Mouse (Mus musculus) fibroblast of lung, adult 2 months (primary cell): Measurements from ENCODE around the gene Ccnd3.
"Not testable (repeated sequence)": the region's sequence is repeated elsewhere in the genome, so short reads cannot be mapped to it uniquely, and the experiment has no call there.

Source experiments
- DNase-seq: peaks from one replicate; pipeline ENCODE4 v3.0.0-alpha.2; 2011; ENCODE audit warnings: low read depth

Ccnd3 gene

DNA sequence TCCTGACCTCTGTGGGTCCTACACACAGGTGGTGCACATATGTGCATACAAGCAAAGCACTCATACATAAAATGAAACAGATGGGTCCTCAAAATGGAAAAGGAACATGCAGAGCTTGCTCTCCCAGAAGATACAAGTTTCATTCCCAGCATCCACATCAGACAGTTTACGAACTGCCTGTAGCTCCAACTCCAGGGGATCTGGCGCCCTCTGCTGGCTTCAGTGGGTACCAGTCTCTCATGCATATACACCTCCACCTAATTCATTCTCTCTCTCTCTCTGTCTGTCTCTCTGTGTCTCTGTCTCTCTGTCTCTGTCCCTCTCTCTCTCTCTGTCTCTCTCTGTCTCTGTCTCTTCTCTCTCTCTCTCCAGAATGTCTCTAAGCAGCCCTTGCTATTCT lies 22.4 kb upstream of the Ccnd3 start:
- no peak for DNase-seq

GRCm38 (mm10) chr17:47484241-47484921 lies 20.5 kb upstream of the Ccnd3 start:
- DNase-seq, result no peak

GRCm38 (mm10) chr17:47484993-47485392 lies 19.9 kb upstream of the Ccnd3 start:
- DNase-seq, result no peak

DNA sequence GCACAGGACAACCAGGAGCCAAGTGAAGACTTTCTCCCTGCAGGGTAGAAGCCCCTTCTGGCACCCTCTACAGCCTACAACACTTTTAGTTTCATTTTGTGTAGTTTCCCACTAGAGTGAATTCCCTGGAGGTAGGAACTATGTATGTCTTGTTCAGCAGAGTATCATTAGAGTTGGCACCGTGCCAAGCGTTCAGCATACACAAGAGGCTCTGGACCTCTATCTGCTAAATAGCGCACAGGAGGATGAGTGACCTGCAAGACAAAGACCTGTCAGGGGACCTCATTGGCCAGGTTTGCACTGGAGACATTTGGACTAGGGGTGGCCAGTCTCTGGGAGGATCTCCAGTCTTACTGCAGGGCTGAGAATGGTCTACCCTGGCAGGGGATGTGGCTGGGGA lies 19.1 kb upstream of the Ccnd3 start:
- DNase-seq, result no peak

GRCm38 (mm10) chr17:47490791-47491190 lies 14.1 kb upstream of the Ccnd3 start:
- DNase-seq, result no peak

DNA sequence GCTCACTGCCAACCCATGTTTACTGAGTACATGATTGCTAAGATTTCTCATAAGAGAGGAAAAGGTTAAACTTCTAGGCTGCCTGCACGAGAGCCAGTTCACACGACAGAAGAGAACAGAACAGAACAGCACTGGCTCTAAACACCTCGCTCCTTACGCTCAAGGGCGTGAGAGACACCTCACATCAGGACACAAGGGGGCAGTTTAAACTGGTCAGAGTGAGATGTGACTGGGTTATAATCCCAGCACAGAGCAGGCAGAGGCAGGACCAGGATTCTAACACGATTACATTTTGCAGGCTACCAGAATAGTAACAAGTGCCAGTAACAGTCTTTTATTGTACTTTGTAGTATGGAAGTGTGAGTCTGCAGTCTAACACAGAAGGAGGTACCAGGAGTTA lies 12.1 kb upstream of the Ccnd3 start:
- no peak for DNase-seq

GRCm38 (mm10) chr17:47493653-47494052 lies 11.2 kb upstream of the Ccnd3 start:
- DNase-seq, result no peak

GRCm38 (mm10) chr17:47494132-47494531 lies 10.7 kb upstream of the Ccnd3 start:
- no peak for DNase-seq

GRCm38 (mm10) chr17:47501531-47501930 lies 3.3 kb upstream of the Ccnd3 start:
- DNase-seq, result no peak

DNA sequence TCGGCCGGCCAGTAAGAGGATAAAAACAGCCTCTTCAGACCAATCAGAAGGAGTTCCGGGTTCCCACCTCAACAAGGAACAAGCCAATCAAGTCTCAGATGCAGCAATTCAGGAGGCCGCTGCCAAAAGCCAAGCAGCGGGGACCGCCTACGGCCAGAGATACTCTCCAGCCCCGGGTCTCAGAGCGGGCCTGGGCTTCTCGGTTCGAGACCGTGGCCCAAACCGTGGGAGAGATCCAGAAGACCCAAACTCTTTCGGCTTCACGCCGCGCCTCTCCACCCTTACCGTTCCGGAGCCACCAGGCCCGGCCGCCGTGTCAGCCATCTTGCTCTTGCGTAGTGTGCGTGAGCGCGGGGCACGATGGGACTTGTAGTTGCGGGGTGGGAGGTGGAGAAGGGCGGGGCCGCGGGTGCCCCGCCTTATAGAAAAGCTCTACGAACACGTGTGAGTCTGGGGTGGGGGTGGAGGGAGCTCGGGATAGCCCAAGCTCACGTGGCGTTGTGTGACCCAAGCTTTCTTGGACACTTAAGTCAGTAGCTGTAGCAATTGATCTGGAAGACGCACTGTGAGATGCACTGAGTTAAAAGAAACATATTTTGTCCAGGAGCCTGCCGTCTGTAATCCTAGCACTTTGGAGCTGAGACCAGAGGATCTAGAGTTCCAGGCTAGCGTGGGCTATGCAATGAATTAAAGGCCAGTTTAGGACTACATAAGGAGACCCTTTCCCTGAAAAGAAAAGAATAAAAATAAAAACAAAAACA lies 2.7 kb upstream of the Ccnd3 start, which contains the start of gene Taf8:
Gene Taf8 (minus strand): TSS at position 347 of the 761 bp plus-strand sequence.
- DNase-seq, result peak; percentile 90

DNA sequence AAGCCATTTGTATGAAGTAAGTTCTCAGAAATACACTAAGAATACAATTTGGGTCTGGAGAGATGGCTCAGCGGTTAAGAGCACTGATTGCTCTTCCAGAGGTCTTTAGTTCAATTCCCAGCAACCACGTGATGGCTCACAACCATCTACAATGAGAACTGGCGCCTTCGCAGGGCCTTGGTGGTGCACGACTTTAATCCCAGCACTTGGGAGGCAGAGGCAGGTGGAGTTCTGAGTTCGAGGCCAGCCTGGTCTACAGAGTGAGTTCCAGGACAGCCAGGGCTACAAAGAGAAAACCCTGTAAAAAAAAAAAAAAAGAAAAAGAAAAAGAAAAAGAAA lies 2.2 kb upstream of the Ccnd3 start:
- not testable (repeated sequence) for DNase-seq

DNA sequence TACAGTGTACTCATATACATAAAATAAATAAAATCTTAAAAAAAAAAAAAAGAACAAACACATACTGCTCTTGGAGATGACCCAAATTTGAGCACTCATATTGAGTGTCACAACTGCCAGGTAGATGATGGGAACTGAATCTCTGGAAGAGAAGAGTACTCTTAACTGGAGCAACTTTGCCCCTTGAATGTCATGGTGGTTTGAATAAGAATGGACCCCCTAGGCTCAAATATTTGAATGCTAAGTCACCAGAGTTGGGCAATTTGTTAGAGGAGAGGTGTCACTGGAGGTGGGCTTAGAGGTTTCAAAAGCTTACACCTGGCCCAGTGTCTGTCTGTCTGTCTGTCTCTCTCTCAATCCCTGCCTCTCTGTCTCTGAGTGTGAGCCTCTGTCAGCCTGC lies 1.2 kb upstream of the Ccnd3 start:
- DNase-seq, result no peak

- DNase-seq, result no peak
Observed at GRCm38 (mm10) chr17:47504228-47504627, 623 bp upstream of the Ccnd3 start.

DNA sequence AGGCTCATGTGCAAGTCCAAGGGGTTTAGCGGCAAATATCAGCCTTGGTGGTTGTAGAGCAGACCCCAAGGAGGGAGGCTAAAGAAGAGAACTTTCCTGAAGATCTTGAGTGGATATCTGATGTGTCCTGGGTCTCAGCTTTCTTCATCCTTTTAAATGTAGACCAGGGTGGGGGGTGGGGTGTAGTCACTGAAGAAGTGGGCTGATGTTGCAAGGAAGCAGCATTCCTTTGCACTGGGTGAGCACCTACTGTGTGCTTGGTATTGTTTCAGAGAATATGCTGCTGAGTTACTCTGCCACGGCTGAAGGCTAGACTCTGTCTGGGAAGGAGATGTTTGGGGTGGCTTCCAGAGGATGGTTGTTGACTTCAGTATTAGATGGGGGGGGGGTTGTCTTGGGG lies 715 bp downstream of the Ccnd3 start:
- DNase-seq, result no peak

- DNase-seq, result no peak
Observed at GRCm38 (mm10) chr17:47506042-47506441, 1.2 kb downstream of the Ccnd3 start.

GRCm38 (mm10) chr17:47506697-47507096 lies 1.8 kb downstream of the Ccnd3 start:
- DNase-seq, result no peak

- DNase-seq, result no peak
Observed at GRCm38 (mm10) chr17:47507523-47507922, 2.7 kb downstream of the Ccnd3 start.

- peak; percentile 93 for DNase-seq
Observed at GRCm38 (mm10) chr17:47508012-47508608, 3.3 kb downstream of the Ccnd3 start.

DNA sequence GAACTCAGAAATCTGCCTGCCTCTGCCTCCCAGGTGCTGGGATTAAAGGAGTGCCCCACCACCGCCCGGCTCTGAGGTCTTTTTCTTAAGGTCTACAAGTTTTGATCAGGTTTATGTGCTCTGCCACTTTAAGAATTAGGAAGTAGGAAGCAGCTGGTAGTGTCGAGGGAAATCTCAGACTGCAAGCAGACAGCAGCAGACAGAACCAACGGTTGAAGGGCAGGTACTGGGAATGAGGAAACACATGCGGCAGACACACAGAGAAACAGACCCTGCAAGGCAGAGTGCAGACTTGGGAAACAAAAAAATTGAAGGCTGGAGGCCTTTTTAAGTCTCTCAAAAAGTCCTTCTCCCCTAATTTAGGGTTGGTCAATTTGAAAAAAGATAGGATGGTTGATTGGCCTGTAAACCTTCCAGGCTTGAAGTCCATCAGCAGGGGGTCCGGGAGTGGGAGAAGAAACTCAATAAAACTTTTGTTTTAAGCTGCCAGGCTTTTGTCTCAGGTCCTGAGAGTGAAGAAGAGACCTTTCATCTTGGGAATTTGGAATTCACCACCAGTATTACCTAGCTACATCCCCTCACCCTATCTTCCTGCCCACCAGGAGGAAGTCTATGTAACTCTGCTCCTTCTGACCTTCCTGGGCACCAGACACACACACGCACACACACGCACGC lies 4.3 kb downstream of the Ccnd3 start:
- no peak for DNase-seq

DNA sequence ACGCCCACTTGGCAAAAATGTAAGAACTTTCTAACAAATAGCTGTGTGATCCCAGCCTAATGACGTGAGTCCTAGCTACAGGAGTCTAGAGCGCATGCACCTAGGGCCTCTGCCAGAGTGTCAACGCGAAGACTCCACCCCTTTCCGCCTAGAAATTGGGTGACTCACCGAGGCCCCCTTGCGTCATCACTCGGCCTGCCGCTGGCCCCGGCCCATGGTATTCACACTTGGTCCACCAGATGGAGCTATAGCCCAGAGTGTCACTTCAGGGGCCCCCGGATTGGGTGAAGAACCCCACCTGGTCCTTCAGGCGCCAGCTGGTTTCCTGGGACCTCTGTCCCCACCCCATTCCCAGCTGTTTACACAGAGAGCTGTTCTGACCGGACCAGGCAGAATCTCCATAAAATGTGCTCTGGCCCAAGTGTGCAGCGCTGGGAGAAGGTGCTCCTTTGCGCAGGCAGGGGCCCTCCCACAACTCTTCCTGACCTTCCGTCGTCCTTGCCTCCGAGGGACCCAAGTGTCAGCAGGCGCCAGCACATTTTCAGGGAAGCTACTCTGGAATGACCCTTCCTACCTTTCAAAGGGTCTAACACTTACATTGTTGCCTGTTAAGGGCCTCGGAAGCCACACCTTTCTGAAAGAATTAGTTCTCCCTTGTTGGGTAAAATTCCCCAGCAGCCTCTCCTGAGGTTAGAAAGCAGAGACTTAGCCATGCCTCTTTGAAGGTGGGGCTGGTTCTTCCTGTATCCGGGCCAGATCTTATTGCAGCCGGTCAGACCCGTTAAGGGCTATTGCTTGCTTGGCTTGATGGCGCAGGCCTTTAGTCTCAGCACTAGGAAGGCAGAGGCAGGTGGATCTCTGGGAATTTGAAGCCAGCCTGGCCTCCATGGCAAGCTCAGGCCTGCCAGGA lies 6.5 kb downstream of the Ccnd3 start:
- peak; percentile 93 for DNase-seq

DNA sequence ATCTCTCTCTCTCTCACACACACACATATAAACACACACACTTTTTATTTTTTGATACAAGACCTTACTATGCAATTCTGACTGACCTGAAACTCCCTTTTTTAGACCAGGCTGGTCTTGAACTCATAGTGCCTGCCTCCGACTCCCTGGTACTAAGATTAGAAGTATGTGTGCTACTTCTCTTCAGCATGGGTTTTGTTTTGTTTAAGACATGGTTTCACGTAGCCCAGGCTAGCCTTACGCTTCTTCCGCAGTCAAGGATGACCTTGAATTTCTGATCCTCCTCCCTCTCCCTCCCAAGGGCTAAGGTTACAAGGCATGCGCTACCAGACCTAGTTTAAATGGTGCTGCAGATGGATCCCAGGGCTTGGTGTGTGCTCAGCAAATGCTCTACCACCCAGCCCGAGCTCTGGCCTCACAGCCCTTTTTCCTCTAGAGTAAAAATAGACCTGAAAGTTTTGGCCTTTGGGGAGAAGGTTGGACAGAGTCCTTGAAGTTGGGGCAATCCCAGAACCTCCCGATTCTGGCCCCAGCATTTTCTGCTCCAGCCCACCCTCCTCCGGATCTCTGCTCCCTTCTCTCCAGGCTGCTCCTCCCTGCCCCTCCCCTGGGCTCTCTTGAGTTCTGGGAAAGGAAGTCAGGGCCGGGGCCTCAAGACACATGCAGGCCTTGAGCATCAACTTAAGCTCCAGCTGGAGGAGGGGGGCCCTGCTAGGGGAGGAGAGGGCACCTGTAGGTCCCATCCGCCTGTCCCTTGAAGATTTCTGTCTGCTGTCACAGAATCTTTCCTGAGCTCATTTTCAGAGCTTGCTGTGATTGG lies 8.3 kb downstream of the Ccnd3 start:
- no peak for DNase-seq
